Mouse (Mus musculus): ENCODE measurements around the gene Kcnk6.
"Not testable (repeated sequence)": the region's sequence is repeated elsewhere in the genome, so short reads cannot be mapped to it uniquely, and the experiment has no call there.

The Kcnk6 gene

GRCm38 (mm10) chr7:29194230-29194629 is 38.1 kb downstream of the Kcnk6 start:
- DNase-seq = not testable (repeated sequence)

- DNase-seq = not testable (repeated sequence)
Observed at GRCm38 (mm10) chr7:29181323-29181722, 51.0 kb downstream of the Kcnk6 start.

- no peak for DNase-seq
Observed at GRCm38 (mm10) chr7:29180854-29181236, 51.5 kb downstream of the Kcnk6 start.

GRCm38 (mm10) chr7:29180077-29180853 is 52.0 kb downstream of the Kcnk6 start, which contains the start of gene Psmd8:
Gene Psmd8, minus strand, starts transcription at chr7:29180701.
- DNase-seq = peak; percentile 98

- DNase-seq = no peak
Observed at GRCm38 (mm10) chr7:29179323-29179722, 53.0 kb downstream of the Kcnk6 start.

GRCm38 (mm10) chr7:29178106-29178505 is 54.2 kb downstream of the Kcnk6 start:
- DNase-seq = no peak

GRCm38 (mm10) chr7:29172390-29173016 is 59.8 kb downstream of the Kcnk6 start:
- DNase-seq = no peak
